Mouse (Mus musculus): ENCODE measurements around the gene Gucd1. TPM values are rescaled to one million over a fixed set of nuclear protein-coding genes. Genes with fewer than 3 reads are reported as not detected.
"Not testable (repeated sequence)": the region's sequence is repeated elsewhere in the genome, so short reads cannot be mapped to it uniquely, and the experiment has no call there.

The Gucd1 gene
- polyA plus RNA-seq, 2 experiments, result 34.0 to 39.2 TPM

DNA sequence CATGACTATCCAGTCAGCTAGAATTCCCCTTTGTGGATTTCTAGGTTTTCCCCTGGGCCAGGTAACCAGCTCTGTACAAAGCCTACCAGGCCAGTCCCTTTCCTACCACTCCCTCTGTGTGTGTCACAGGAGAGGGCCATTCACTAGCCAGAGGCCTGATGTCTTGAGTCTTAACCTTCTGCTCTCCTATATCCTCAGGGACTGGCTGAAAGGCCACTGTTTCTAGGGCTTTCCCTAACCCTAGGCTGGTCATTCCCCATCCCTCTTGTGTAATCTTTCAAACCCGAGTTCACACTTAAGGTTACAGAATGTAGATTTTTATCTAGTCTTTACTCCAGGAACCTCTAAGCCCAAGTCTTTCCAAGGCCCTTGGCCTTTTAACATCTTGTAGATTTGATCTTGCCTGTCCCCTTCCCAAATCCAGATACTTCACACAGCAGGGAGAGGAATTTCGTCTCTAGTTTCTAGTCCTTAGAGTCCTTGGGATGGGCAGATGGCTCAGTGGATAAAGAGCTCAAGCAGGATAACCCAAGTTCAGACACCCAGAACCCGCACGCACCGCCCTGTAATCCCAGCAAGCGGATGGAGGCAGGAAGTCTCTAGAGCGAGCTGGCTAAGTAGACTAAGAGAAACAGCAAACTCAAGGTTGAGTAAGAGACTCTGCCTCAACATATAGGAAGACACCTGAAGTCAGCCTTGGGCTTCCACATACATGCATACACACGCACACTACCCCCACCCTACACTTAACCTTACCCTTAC is 4.3 kb downstream of the Gucd1 start:
- ATAC-seq (ENCODE audit: low FRiP score, low read depth), result no peak
- 86% methylated on average over 8 of the region's 8 CpGs for WGBS
- no peaks in the 10 kb centered on the region for H3K27me3 ChIP-seq (ENCODE audit: control insufficient read depth, insufficient read depth, low read length)

GRCm38 (mm10) chr10:75512796-75513195 is 5.0 kb downstream of the Gucd1 start:
- Histone ChIP-seq H3K4me1 (ENCODE audit: control insufficient read depth, insufficient read depth, low read length) (peaks cover 10% of the 10 kb centered on the region; the same call in 1 of the 2 replicates), H3K27ac (replicated peaks; ENCODE audit: low read depth, low read length) (no peak overlapping the region), H3K4me3 (replicated peaks; ENCODE audit: low read length) (no peak overlapping the region), H3K27me3 (ENCODE audit: control insufficient read depth, insufficient read depth, low read length) (no peaks in the 10 kb centered on the region), H3K36me3 (ENCODE audit: control insufficient read depth, insufficient read depth, low read length) (peaks cover 42% of the 10 kb centered on the region), H3K9ac (ENCODE audit: low read depth, low read length, severe bottlenecking) (no peak overlapping the region), H3K4me2 (replicated peaks; ENCODE audit: low read depth, low read length, severe bottlenecking) (no peak overlapping the region), H3K9me3 (ENCODE audit: control insufficient read depth, low read length) (no peaks in the 10 kb centered on the region)
- no peak for ATAC-seq (ENCODE audit: low FRiP score, low read depth)
- 82% methylated on average over 7 of the region's 7 CpGs for WGBS
- no peak for TF ChIP-seq POLR2A (IDR thresholded peaks at IDR 0.05; ENCODE audit: borderline replicate concordance, extremely low read depth, insufficient read depth, insufficient read length)
- no peak for DNase-seq (ENCODE audit: low spot score)

More for the DNA sequence above, 4.3 kb downstream of the Gucd1 start:
- no peak for TF ChIP-seq POLR2A (IDR thresholded peaks at IDR 0.05; ENCODE audit: borderline replicate concordance, extremely low read depth, insufficient read depth, insufficient read length)
- Histone ChIP-seq H3K4me1 (ENCODE audit: control insufficient read depth, insufficient read depth, low read length) (peaks cover 10% of the 10 kb centered on the region; the same call in 1 of the 2 replicates), H3K9ac (ENCODE audit: low read depth, low read length, severe bottlenecking) (no peak overlapping the region), H3K4me2 (replicated peaks; ENCODE audit: low read depth, low read length, severe bottlenecking) (no peak overlapping the region), H3K36me3 (ENCODE audit: control insufficient read depth, insufficient read depth, low read length) (peaks cover 35% of the 10 kb centered on the region), H3K4me3 (replicated peaks; ENCODE audit: low read length) (no peak overlapping the region), H3K27ac (replicated peaks; ENCODE audit: low read depth, low read length) (no peak overlapping the region), H3K9me3 (ENCODE audit: control insufficient read depth, low read length) (no peaks in the 10 kb centered on the region)
- no peak for DNase-seq (ENCODE audit: low spot score)

DNA sequence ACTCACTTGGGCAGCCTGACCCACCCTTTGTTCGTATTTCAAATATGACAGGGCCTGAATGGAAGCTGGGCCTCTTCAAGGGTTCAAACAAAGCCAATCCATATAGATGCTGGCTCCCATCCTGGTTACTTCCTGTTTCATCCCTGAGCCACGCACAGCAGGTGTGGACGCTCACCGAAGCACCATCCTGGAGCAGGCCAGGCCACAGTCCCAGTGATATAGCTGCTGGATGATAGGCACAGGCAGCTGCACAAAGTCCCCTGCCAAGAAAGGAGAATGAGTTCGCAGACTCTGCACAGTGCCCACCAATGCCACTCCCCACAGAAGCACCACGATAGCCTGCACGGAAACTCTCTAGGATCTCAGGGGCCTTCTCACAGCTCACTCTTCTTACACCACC is 5.9 kb downstream of the Gucd1 start:
- Histone ChIP-seq H3K27ac (replicated peaks; ENCODE audit: low read depth, low read length) (no peak overlapping the region), H3K27me3 (ENCODE audit: control insufficient read depth, insufficient read depth, low read length) (no peaks in the 10 kb centered on the region), H3K9ac (ENCODE audit: low read depth, low read length, severe bottlenecking) (no peak overlapping the region), H3K4me2 (replicated peaks; ENCODE audit: low read depth, low read length, severe bottlenecking) (no peak overlapping the region), H3K4me3 (replicated peaks; ENCODE audit: low read length) (no peak overlapping the region), H3K36me3 (ENCODE audit: control insufficient read depth, insufficient read depth, low read length) (peaks cover 51% of the 10 kb centered on the region), H3K4me1 (ENCODE audit: control insufficient read depth, insufficient read depth, low read length) (peaks cover 10% of the 10 kb centered on the region; the same call in 1 of the 2 replicates), H3K9me3 (ENCODE audit: control insufficient read depth, low read length) (no peaks in the 10 kb centered on the region)
- TF ChIP-seq POLR2A (IDR thresholded peaks at IDR 0.05; ENCODE audit: borderline replicate concordance, extremely low read depth, insufficient read depth, insufficient read length), result no peak
- no peak for ATAC-seq (ENCODE audit: low FRiP score, low read depth)
- no peak for DNase-seq (ENCODE audit: low spot score)
- WGBS, result 92% methylated on average over 7 of the region's 7 CpGs

GRCm38 (mm10) chr10:75511060-75511459 is 6.7 kb downstream of the Gucd1 start:
- TF ChIP-seq POLR2A (IDR thresholded peaks at IDR 0.05; ENCODE audit: borderline replicate concordance, extremely low read depth, insufficient read depth, insufficient read length), result no peak
- WGBS, result 87% methylated on average over 9 of the region's 9 CpGs
- ATAC-seq (ENCODE audit: low FRiP score, low read depth) (no peak), DNase-seq (ENCODE audit: low spot score) (no peak)
- Histone ChIP-seq H3K4me1 (ENCODE audit: control insufficient read depth, insufficient read depth, low read length) (peaks cover 5% of the 10 kb centered on the region; the same call in 1 of the 2 replicates), H3K4me3 (replicated peaks; ENCODE audit: low read length) (no peak overlapping the region), H3K9me3 (ENCODE audit: control insufficient read depth, low read length) (no peaks in the 10 kb centered on the region), H3K27ac (replicated peaks; ENCODE audit: low read depth, low read length) (no peak overlapping the region), H3K9ac (ENCODE audit: low read depth, low read length, severe bottlenecking) (no peak overlapping the region), H3K4me2 (replicated peaks; ENCODE audit: low read depth, low read length, severe bottlenecking) (no peak overlapping the region), H3K27me3 (ENCODE audit: control insufficient read depth, insufficient read depth, low read length) (no peaks in the 10 kb centered on the region), H3K36me3 (ENCODE audit: control insufficient read depth, insufficient read depth, low read length) (peaks cover 53% of the 10 kb centered on the region)

DNA sequence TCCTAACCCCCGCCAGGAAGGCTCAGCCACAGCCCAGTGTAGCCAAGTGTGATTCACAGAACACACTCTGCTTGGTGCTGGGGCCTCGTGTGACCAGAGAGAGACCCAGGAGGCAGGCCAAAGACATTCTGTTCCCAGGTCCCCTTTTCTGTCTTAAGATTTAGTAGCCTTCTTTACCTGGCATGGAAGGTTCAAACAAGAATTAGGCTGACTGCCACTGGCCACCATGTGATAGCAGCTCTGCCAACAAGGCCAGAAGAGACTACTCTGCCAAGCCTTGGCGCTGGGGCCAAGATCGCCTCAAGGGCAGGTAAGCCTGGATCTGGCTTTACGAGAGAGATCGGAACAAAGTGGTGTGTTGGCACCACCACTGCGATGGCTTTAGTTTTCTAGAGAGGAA is 7.3 kb downstream of the Gucd1 start:
- peaks cover 53% of the 10 kb centered on the region for H3K36me3 ChIP-seq (ENCODE audit: control insufficient read depth, insufficient read depth, low read length)
- 92% methylated on average over 7 of the region's 7 CpGs for WGBS
- ATAC-seq (ENCODE audit: low FRiP score, low read depth), result no peak

GRCm38 (mm10) chr10:75505928-75506327 is 11.8 kb downstream of the Gucd1 start:
- H3K9ac ChIP-seq (ENCODE audit: low read depth, low read length, severe bottlenecking); DNase-seq (ENCODE audit: low spot score); H3K4me2 ChIP-seq (replicated peaks; ENCODE audit: low read depth, low read length, severe bottlenecking); H3K9me3 ChIP-seq (ENCODE audit: control insufficient read depth, low read length); H3K27me3 ChIP-seq (ENCODE audit: control insufficient read depth, insufficient read depth, low read length); ATAC-seq (ENCODE audit: low FRiP score, low read depth); H3K27ac ChIP-seq (replicated peaks; ENCODE audit: low read depth, low read length); H3K4me3 ChIP-seq (replicated peaks; ENCODE audit: low read length); H3K4me1 ChIP-seq (ENCODE audit: control insufficient read depth, insufficient read depth, low read length): not testable (repeated sequence)
- H3K36me3 ChIP-seq (ENCODE audit: control insufficient read depth, insufficient read depth, low read length), result peaks cover 42% of the 10 kb centered on the region
- 86% methylated on average over 3 of the region's 3 CpGs for WGBS

More for the DNA sequence above, 7.3 kb downstream of the Gucd1 start:
- Histone ChIP-seq H3K4me3 (replicated peaks; ENCODE audit: low read length) (no peak overlapping the region), H3K27me3 (ENCODE audit: control insufficient read depth, insufficient read depth, low read length) (no peaks in the 10 kb centered on the region), H3K27ac (replicated peaks; ENCODE audit: low read depth, low read length) (no peak overlapping the region), H3K4me1 (ENCODE audit: control insufficient read depth, insufficient read depth, low read length) (no peaks in the 10 kb centered on the region), H3K9me3 (ENCODE audit: control insufficient read depth, low read length) (no peaks in the 10 kb centered on the region), H3K9ac (ENCODE audit: low read depth, low read length, severe bottlenecking) (no peak overlapping the region), H3K4me2 (replicated peaks; ENCODE audit: low read depth, low read length, severe bottlenecking) (no peak overlapping the region)
- TF ChIP-seq POLR2A (IDR thresholded peaks at IDR 0.05; ENCODE audit: borderline replicate concordance, extremely low read depth, insufficient read depth, insufficient read length), result no peak
- no peak for DNase-seq (ENCODE audit: low spot score)

All from limb, embryonic 14.5 days (tissue).